Mouse (Mus musculus) brain, embryonic 14.5 days (tissue): ENCODE measurements around the gene Tmem150a.

Experiments used
- CTCF ChIP-seq: fragments of 200-500 bp; IDR thresholded peaks from 2 replicates; pipeline ENCODE4 v1.5.1; 2012; ENCODE audit warnings: inconsistent platforms, mild to moderate bottlenecking, moderate library complexity, borderline replicate concordance; ENCODE audit not compliant: insufficient read depth, insufficient read length; ENCODE audit errors: extremely low read depth
- POLR2A ChIP-seq: fragments of 200-500 bp; IDR thresholded peaks from 2 replicates; pipeline ENCODE4 v1.6.1; 2012; ENCODE audit warnings: mild to moderate bottlenecking, inconsistent platforms, borderline replicate concordance; ENCODE audit not compliant: poor library complexity, insufficient read depth, insufficient read length, severe bottlenecking; ENCODE audit errors: extremely low read depth

DNA sequence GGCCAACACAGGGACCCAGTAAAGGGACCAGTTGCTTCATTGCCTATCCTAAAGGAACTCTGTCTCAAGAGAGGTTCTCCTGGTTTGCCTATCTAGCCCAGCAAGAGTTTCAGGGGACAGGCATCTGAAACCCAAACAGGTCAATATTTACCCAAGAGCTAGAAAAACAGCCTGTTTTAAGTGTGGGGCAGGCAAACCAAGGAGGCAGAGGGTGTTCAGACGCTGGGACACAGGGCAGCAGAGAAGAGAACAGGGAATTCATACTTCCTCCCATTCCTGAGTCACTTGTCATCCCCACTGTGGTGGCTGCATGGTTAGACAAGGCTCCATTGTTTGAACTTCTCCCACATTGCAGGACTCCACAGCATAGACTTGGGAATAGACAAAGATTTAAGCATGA lies 16.3 kb downstream of the Tmem150a start:
- TF ChIP-seq CTCF = no peak
- no peak for TF ChIP-seq POLR2A
